Mouse (Mus musculus) 3134 (cell line): ENCODE measurements around the gene Gsta3.
"Not testable (repeated sequence)": the region's sequence is repeated elsewhere in the genome, so short reads cannot be mapped to it uniquely, and the experiment has no call there.

Source experiments
- DNase-seq: peaks from one replicate; pipeline ENCODE4 v3.0.0-alpha.2; 2011; ENCODE audit warnings: low spot score; ENCODE audit not compliant: insufficient read length; ENCODE audit errors: extremely low read depth

The Gsta3 gene

GRCm38 (mm10) chr1:21239911-21240898, at the start of gene Gsta3:
Gene Gsta3 (plus strand): TSS chr1:21240589.
- DNase-seq = no peak

- DNase-seq = no peak
Measured at GRCm38 (mm10) chr1:21206241-21206640, 34.1 kb upstream of the Gsta3 start.

GRCm38 (mm10) chr1:21213537-21213936, 26.9 kb upstream of the Gsta3 start:
- not testable (repeated sequence) for DNase-seq

DNA sequence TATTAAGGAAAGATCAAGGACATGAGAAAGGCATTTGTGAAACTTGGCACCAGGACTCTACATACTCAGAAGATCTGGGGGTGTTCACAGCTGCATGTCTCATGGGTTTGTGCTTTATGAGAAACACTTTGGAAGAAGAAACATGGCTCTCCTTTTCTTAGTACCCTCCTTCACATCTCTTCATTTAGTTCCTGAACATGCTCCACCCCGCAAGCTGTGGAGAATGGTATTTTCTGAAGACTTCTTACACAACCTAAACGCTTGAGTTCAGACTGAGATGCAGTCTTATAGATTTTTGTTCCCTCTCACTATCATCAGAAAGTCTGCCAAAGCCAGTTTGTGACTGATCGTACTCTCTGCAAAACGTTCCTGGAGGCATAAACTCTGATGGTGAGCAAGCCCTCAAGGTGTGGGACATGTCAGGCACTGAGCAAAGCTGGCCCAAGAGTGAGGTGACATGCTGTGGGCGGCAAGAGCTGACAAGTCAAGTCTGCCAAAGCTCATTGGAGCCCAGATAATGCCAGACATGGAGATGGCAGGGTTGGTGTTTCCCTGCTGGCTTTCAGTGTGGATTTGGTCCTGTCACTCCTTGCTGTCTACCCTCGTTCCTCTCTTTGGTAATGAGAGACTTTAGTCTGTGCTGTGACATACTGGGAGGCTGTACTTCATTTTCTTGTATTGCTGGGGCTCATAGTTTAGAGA, 26.2 kb upstream of the Gsta3 start:
- not testable (repeated sequence) for DNase-seq

DNA sequence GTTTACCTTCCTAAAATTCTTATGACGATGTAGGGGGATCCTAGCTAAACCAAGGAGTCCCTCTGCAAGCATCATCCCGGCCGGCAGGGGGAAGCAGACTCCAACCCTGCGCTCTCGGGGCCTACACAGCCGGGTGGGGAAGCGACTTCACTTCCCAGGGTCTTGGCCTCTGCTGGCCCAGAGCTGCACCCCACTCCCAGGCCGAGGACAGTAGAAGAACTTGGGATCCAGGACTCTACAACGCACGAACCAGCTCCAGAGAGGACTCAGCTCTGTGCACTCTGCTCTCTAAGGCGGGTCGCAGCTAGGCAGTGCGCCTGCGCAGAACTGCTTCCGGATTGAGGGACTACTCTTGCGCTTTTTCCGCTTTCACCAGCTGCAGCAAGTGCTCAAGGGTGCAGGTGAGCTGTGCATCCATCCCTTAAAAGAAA, 21.9 kb upstream of the Gsta3 start, which contains the start of gene Tmem14a:
Gene Tmem14a (plus strand): TSS at position 87 of the 431 bp plus-strand sequence.
- DNase-seq = peak; percentile 83

GRCm38 (mm10) chr1:21227756-21228395, 12.5 kb upstream of the Gsta3 start:
- no peak for DNase-seq

GRCm38 (mm10) chr1:21228740-21229722, 11.4 kb upstream of the Gsta3 start:
- DNase-seq = not testable (repeated sequence)

DNA sequence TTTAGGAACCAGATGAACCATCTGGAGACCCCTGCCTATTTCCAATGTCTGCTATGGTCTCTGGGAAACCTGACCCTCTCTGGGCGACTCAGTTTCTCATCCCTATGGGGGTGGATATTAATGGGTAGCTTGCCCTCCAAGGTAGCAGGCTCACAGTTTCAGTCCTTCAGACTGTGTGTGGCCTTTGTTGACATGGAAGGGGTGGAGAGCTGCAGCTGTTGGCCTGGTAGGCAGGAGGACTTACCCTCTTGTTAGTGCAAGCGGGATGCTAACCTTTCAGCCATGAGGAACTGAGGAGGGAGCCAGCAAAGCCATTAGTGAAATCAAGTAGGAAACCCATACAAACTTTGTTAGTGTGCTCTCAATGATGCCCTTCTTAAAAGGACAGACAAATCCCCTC, 10.0 kb upstream of the Gsta3 start:
- DNase-seq = no peak

DNA sequence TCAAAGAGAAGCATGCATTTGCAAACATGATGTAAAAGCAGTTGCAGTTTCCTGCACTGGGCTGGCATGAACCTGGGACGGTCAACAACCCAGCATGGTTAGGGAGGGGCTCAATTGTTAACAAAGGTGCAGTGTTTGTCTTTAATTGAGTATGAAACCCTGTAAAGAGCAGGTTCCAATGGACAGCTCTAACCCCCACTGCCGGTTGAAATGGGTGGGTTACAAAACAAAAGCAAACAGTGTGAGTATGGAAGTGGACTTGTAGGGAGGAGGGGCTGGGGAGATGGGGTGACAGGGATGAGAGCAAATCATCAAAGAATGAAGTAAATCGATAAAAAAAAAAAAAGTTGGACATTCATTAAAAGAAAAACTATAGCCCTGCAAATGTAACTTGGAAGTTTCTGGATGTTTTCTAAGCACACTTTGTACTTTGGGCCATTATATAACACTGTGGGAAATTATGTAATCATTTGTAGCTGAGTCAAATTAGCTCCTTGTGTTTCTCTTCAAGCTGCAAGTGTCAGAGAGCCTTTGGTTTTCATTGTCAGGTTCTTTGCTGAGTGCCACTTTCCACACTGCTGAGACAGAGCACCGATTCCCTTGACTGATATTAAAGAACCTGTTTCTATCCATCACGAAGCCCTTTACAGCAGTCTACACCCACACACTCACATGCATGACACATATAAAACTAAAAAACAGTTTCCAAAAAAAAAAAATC, 8.5 kb upstream of the Gsta3 start:
- no peak for DNase-seq

DNA sequence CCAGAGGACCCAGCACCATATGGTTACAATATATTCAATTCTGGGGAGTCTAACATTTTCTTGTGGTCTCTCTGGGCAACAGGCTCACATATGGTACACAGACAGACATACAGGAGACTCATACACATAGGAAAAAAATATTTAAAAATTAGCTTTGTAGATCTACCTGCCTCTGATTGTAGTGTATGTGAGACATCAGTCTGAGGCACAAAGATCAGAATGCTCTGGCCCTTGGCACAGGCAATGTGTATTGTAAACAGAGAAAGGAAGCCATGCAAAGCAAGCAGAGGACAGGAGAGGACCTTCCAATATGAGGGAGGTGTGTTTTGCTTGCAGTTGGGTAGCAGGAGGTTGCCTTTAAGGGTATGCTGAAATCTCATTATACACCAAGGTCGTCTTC, 7.9 kb upstream of the Gsta3 start:
- no peak for DNase-seq

DNA sequence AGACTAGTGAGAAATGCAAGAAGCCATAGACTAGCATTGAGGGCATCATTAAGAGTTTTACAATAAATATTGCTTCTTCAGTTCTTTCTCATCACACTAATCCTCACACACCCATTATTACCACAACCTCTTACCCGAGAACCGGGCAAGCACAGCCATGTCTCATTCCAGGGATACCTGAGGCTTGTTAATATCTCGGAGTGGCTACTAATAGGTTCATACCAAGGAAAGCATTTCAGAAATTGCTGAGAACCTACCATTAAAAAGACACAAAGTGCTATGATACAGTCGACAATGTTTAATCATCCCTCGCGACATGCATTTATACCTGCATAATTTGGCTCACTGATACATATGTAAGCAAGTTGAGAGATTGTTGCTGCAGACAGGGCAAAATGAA, 5.0 kb upstream of the Gsta3 start:
- no peak for DNase-seq

- no peak for DNase-seq
Measured at GRCm38 (mm10) chr1:21241096-21241495, 707 bp downstream of the Gsta3 start.

GRCm38 (mm10) chr1:21244290-21244960, 4.0 kb downstream of the Gsta3 start:
- peak; percentile 3 for DNase-seq

DNA sequence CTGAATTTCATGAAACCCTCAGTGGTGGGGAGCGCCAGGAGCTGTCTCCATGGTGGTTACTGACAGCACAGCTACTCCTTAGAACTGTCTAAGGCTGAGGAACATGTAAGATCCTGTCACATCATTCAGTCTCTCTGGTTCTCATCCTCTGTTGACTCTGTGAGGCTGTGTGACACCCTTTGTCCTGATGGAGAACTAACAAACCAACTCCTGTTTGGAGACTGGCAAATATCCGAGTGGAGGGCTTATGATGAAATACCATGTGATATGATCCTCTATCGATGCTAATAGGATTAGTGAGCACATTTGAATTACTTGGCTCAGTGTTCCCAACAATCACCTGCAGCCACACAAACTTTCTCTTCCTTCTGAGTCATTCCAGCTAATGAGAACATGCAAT, 5.7 kb downstream of the Gsta3 start:
- no peak for DNase-seq

- no peak for DNase-seq
Measured at GRCm38 (mm10) chr1:21247896-21248295, 7.5 kb downstream of the Gsta3 start.

DNA sequence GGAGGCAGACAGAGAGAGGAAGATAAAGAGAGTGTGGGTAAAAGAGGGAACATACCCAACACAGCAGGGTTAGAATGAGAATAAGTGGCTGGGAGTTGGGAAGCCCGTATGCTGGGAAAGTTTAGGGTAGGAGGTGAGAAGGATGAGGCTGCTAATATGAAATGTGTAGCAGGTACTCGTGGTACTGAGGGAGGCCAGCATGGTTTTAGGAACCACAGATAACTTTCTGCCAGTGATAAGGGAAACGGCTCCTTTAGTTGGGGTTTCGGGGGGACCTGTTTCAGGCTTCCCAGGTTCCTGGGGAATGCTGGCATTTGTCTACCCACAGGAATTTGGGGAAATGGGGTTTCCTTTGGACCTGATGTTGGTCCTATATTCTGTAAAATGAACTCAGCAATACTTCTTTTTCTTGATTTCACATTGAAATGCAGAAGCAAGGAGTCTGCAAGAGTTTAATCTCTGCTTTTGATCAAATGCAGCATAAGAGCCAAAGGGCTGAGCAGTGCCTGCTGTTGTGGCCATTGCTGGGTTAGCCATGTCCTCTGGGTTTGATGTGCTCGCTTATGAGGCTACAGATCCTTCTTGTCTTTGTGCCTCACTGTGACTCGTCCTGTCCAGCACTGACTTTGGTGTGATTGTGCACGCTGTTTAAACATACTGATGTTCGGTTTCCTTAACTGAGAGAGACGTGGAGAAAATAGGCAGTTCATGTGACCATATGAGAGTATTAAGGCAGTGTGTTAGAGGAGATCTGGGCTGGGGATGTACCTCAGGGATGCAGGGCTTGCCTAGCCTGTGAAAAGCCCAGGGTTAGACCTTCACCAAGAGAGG, 8.4 kb downstream of the Gsta3 start:
- DNase-seq = no peak

- no peak for DNase-seq
Measured at GRCm38 (mm10) chr1:21251661-21252060, 11.3 kb downstream of the Gsta3 start.
